Mouse (Mus musculus) neural tube, embryonic 12.5 days (tissue): ENCODE measurements at regions not wholly inside any gene's neighbourhood (a gene's known extent, or its start where the extent isn't known, plus 50 kb on each side); places are given as distances from the start of the nearest gene placed in this dataset.

Source experiments
- ATAC-seq: fragments of 200-750 bp; cut with Nextera tagmentation; 2 replicates; pipeline ENCODE4 v1.8.0; 2017; ENCODE audit warnings: low read depth, mild to moderate bottlenecking, moderate TSS enrichment, moderate library complexity; ENCODE audit not compliant: low FRiP score
- H3K27ac ChIP-seq: fragments of 300-500 bp; sonication (generic); 2 replicates; pipeline ENCODE4 v1.5.1; 2016
- H3K27me3 ChIP-seq: fragments of 300-500 bp; sonication (generic); replicated peaks from 2 replicates; pipeline ENCODE4 v1.6.1; 2016; ENCODE audit warnings: mild to moderate bottlenecking
- H3K36me3 ChIP-seq: fragments of 300-500 bp; sonication (generic); 2 replicates; pipeline ENCODE4 v1.6.1; 2016; ENCODE audit warnings: mild to moderate bottlenecking
- H3K4me1 ChIP-seq: fragments of 300-500 bp; sonication (generic); 2 replicates; pipeline ENCODE4 v1.6.1; 2016
- H3K4me2 ChIP-seq: fragments of 300-500 bp; sonication (generic); replicated peaks from 2 replicates; pipeline ENCODE4 v1.6.1; 2016; ENCODE audit warnings: mild to moderate bottlenecking
- H3K4me3 ChIP-seq: fragments of 300-500 bp; sonication (generic); 2 replicates; pipeline ENCODE4 v1.5.1; 2016
- H3K9ac ChIP-seq: fragments of 300-500 bp; sonication (generic); 2 replicates; pipeline ENCODE4 v1.6.1; 2016; ENCODE audit warnings: mild to moderate bottlenecking
- H3K9me3 ChIP-seq: fragments of 300-500 bp; sonication (generic); 2 replicates; pipeline ENCODE4 v1.6.1; 2016; ENCODE audit warnings: mild to moderate bottlenecking
- WGBS: fragments of 180-500 bp; shearing (Covaris S2); methylation state at CpG from one replicate; pipeline ENCODE4 v1.1.7; 2016; 5-methylcytosine and 5-hydroxymethylcytosine counted together

- Histone ChIP-seq H3K27ac (no peak overlapping the region), H3K9ac (no peak overlapping the region), H3K4me2 (no peak overlapping the region), H3K36me3 (no peaks in the 10 kb centered on the region), H3K4me1 (no peaks in the 10 kb centered on the region), H3K9me3 (no peaks in the 10 kb centered on the region), H3K27me3 (no peaks in the 10 kb centered on the region), H3K4me3 (no peak overlapping the region)
- ATAC-seq: no peak
- WGBS: 80% methylated on average over 3 of the region's 3 CpGs
Measured at GRCm38 (mm10) chr7:74974448-74974847, 334.6 kb downstream of the Sv2b start.

- Histone ChIP-seq H3K4me1 (no peaks in the 10 kb centered on the region), H3K9ac (no peak overlapping the region), H3K4me2 (no peak overlapping the region), H3K9me3 (no peaks in the 10 kb centered on the region), H3K4me3 (no peak overlapping the region), H3K27me3 (no peaks in the 10 kb centered on the region), H3K27ac (no peak overlapping the region), H3K36me3 (no peaks in the 10 kb centered on the region)
- WGBS: 91% methylated on average over 5 of the region's 5 CpGs
- no peak for ATAC-seq
Measured at GRCm38 (mm10) chr7:74944421-74945098, 364.5 kb downstream of the Sv2b start.

GRCm38 (mm10) chr7:74942917-74943316 is 366.1 kb downstream of the Sv2b start:
- no peak overlapping the region for H3K4me2 ChIP-seq
- no peak for ATAC-seq
- H3K4me3 ChIP-seq: no peak overlapping the region
- no peaks in the 10 kb centered on the region for H3K27me3 ChIP-seq
- H3K9me3 ChIP-seq: no peaks in the 10 kb centered on the region
- H3K27ac ChIP-seq: no peak overlapping the region
- WGBS: 86% methylated on average over 4 of the region's 4 CpGs
- H3K9ac ChIP-seq: no peak overlapping the region
- no peaks in the 10 kb centered on the region for H3K4me1 ChIP-seq
- no peaks in the 10 kb centered on the region for H3K36me3 ChIP-seq

- H3K4me1 ChIP-seq: no peaks in the 10 kb centered on the region
- H3K27ac ChIP-seq: no peak overlapping the region
- H3K4me2 ChIP-seq: no peak overlapping the region
- H3K4me3 ChIP-seq: no peak overlapping the region
- H3K36me3 ChIP-seq: no peaks in the 10 kb centered on the region
- WGBS: 70% methylated on average over 3 of the region's 3 CpGs
- ATAC-seq: no peak
- H3K27me3 ChIP-seq: no peaks in the 10 kb centered on the region
- H3K9me3 ChIP-seq: no peaks in the 10 kb centered on the region
- H3K9ac ChIP-seq: no peak overlapping the region
Measured at GRCm38 (mm10) chr7:74942146-74942545, 366.9 kb downstream of the Sv2b start.

GRCm38 (mm10) chr7:74929142-74929829 is 374.7 kb upstream of the Slco3a1 start:
- H3K9ac ChIP-seq: no peak overlapping the region
- H3K4me2 ChIP-seq: no peak overlapping the region
- ATAC-seq: no peak
- 48% methylated on average over 8 of the region's 8 CpGs for WGBS
- H3K36me3 ChIP-seq: no peaks in the 10 kb centered on the region
- H3K9me3 ChIP-seq: no peaks in the 10 kb centered on the region
- H3K4me3 ChIP-seq: no peak overlapping the region
- no peak overlapping the region for H3K27ac ChIP-seq
- H3K27me3 ChIP-seq: no peaks in the 10 kb centered on the region
- H3K4me1 ChIP-seq: peaks cover 3% of the 10 kb centered on the region; the same call in 1 of the 2 replicates

GRCm38 (mm10) chr7:74928226-74928927 is 373.8 kb upstream of the Slco3a1 start:
- H3K27ac ChIP-seq: no peak overlapping the region
- peaks cover 3% of the 10 kb centered on the region; the same call in 1 of the 2 replicates for H3K4me1 ChIP-seq
- H3K4me2 ChIP-seq: no peak overlapping the region
- H3K4me3 ChIP-seq: no peak overlapping the region
- no peaks in the 10 kb centered on the region for H3K36me3 ChIP-seq
- no peaks in the 10 kb centered on the region for H3K9me3 ChIP-seq
- no peaks in the 10 kb centered on the region for H3K27me3 ChIP-seq
- ATAC-seq: no peak
- no peak overlapping the region for H3K9ac ChIP-seq
- 76% methylated on average over 6 of the region's 6 CpGs for WGBS

GRCm38 (mm10) chr7:74926729-74927128 is 372.1 kb upstream of the Slco3a1 start:
- Histone ChIP-seq H3K36me3 (no peaks in the 10 kb centered on the region), H3K4me1 (peaks cover 3% of the 10 kb centered on the region; the same call in 1 of the 2 replicates), H3K27ac (no peak overlapping the region), H3K4me2 (no peak overlapping the region), H3K9me3 (no peaks in the 10 kb centered on the region), H3K27me3 (no peaks in the 10 kb centered on the region), H3K9ac (no peak overlapping the region), H3K4me3 (no peak overlapping the region)
- WGBS: 43% methylated on average over 2 of the region's 2 CpGs
- no peak for ATAC-seq

GRCm38 (mm10) chr7:74924156-74924555 is 369.6 kb upstream of the Slco3a1 start:
- ATAC-seq: no peak
- no peak overlapping the region for H3K4me3 ChIP-seq

GRCm38 (mm10) chr7:74908311-74908962 is 353.9 kb upstream of the Slco3a1 start:
- no peaks in the 10 kb centered on the region for H3K4me1 ChIP-seq
- 65% methylated on average over 3 of the region's 3 CpGs for WGBS
- no peaks in the 10 kb centered on the region for H3K27me3 ChIP-seq

More at GRCm38 (mm10) chr7:74924156-74924555, 369.6 kb upstream of the Slco3a1 start:
- H3K4me1 ChIP-seq: no peaks in the 10 kb centered on the region
- WGBS: 94% methylated on average over 1 of the region's 1 CpGs
- H3K36me3 ChIP-seq: no peaks in the 10 kb centered on the region
- H3K4me2 ChIP-seq: no peak overlapping the region
- H3K27ac ChIP-seq: no peak overlapping the region
- no peaks in the 10 kb centered on the region for H3K9me3 ChIP-seq
- no peaks in the 10 kb centered on the region for H3K27me3 ChIP-seq
- H3K9ac ChIP-seq: no peak overlapping the region

GRCm38 (mm10) chr7:74907391-74907790 is 352.8 kb upstream of the Slco3a1 start:
- no peaks in the 10 kb centered on the region for H3K27me3 ChIP-seq
- no peak overlapping the region for H3K4me2 ChIP-seq
- no peak for ATAC-seq
- no peaks in the 10 kb centered on the region for H3K4me1 ChIP-seq
- no peaks in the 10 kb centered on the region for H3K9me3 ChIP-seq
- H3K36me3 ChIP-seq: no peaks in the 10 kb centered on the region
- H3K9ac ChIP-seq: no peak overlapping the region
- WGBS: 68% methylated on average over 1 of the region's 1 CpGs
- no peak overlapping the region for H3K4me3 ChIP-seq
- no peak overlapping the region for H3K27ac ChIP-seq

More at GRCm38 (mm10) chr7:74908311-74908962, 353.9 kb upstream of the Slco3a1 start:
- H3K36me3 ChIP-seq: no peaks in the 10 kb centered on the region
- no peak overlapping the region for H3K4me3 ChIP-seq
- no peaks in the 10 kb centered on the region for H3K9me3 ChIP-seq
- ATAC-seq: no peak
- no peak overlapping the region for H3K9ac ChIP-seq
- no peak overlapping the region for H3K27ac ChIP-seq
- no peak overlapping the region for H3K4me2 ChIP-seq

- no peaks in the 10 kb centered on the region for H3K9me3 ChIP-seq
- no peaks in the 10 kb centered on the region for H3K4me1 ChIP-seq
- no peak overlapping the region for H3K27ac ChIP-seq
- no peaks in the 10 kb centered on the region for H3K27me3 ChIP-seq
- no peak overlapping the region for H3K4me3 ChIP-seq
- no peak overlapping the region for H3K9ac ChIP-seq
- ATAC-seq: no peak
- 85% methylated on average over 3 of the region's 3 CpGs for WGBS
- no peaks in the 10 kb centered on the region for H3K36me3 ChIP-seq
- H3K4me2 ChIP-seq: no peak overlapping the region
Measured at GRCm38 (mm10) chr7:74877466-74877865, 322.9 kb upstream of the Slco3a1 start.

GRCm38 (mm10) chr7:74876667-74877066 is 322.1 kb upstream of the Slco3a1 start:
- Histone ChIP-seq H3K9ac (no peak overlapping the region), H3K27ac (no peak overlapping the region), H3K4me1 (no peaks in the 10 kb centered on the region), H3K4me3 (no peak overlapping the region), H3K9me3 (no peaks in the 10 kb centered on the region), H3K27me3 (no peaks in the 10 kb centered on the region), H3K4me2 (no peak overlapping the region), H3K36me3 (no peaks in the 10 kb centered on the region)
- 76% methylated on average over 4 of the region's 4 CpGs for WGBS
- no peak for ATAC-seq
